Mouse (Mus musculus) cortical plate, adult 2 months (tissue): ENCODE data around the gene Maml3.

ENCODE experiments used
- CTCF ChIP-seq: fragments of 200-500 bp; IDR thresholded peaks from 2 replicates; pipeline ENCODE4 v1.5.1; 2011; ENCODE audit warnings: mild to moderate bottlenecking, control low read depth, low read length; ENCODE audit not compliant: insufficient read depth; ENCODE audit errors: extremely low read depth
- POLR2A ChIP-seq: fragments of 200-500 bp; IDR thresholded peaks from 2 replicates; pipeline ENCODE4 v1.6.1; 2011; ENCODE audit warnings: mild to moderate bottlenecking, low read length, control low read depth; ENCODE audit not compliant: insufficient read depth; ENCODE audit errors: extremely low read depth

- no peak for TF ChIP-seq CTCF
- TF ChIP-seq POLR2A, result no peak
These were observed 245.7 kb downstream of the Maml3 start for GRCm38 (mm10) chr3:51859208-51859607.
